Mouse (Mus musculus): Measurements from ENCODE around the gene 9230104L09Rik. TPM values are rescaled to one million over a fixed set of nuclear protein-coding genes. Genes with fewer than 3 reads are reported as not detected.

9230104L09Rik gene
- total RNA-seq, 4 experiments from 2014 or later, result not detected

DNA sequence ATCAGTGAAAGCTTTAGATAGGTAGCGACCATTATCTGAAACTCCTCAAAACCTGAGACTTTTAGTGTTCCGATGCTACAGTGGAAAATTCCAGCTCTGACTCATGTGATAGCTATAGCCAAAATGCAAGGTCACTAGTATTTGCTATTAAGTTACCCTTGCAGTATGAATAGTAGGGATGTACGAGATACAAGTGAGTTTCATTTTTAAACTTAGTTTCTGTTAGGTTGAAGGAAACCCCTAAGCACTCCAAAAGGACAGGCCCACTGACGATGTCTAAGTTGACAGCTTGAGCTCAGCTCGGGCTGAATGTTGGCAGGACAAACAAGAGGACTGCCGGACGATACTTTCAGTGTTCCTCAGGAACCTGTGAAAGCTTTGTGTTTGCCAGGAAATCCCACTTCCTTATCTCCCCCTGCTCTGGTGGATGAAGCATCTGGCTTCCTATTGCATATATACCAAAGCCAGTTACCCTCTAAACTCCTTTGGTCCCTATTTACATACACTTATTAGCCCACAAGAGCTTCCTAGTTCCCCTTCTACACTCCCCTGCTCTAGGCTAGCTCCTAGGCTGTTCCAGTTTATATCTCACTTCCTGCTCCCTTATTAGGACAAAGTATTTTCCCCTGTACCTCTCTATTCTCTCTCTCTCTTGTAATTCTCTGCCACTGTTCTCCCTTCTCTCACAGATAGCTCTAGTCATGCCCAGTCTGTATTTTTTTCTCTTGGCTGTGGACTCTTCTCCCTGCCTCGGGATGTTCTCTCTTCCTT lies 8.0 kb downstream of the 9230104L09Rik start:
- no peak for DNase-seq (ENCODE audit: low spot score in 2 of 2)

GRCm38 (mm10) chr2:148851116-148851906 lies 13.5 kb downstream of the 9230104L09Rik start:
- peak; percentile 63 to 70 for DNase-seq (ENCODE audit: low spot score in 2 of 2)

DNA sequence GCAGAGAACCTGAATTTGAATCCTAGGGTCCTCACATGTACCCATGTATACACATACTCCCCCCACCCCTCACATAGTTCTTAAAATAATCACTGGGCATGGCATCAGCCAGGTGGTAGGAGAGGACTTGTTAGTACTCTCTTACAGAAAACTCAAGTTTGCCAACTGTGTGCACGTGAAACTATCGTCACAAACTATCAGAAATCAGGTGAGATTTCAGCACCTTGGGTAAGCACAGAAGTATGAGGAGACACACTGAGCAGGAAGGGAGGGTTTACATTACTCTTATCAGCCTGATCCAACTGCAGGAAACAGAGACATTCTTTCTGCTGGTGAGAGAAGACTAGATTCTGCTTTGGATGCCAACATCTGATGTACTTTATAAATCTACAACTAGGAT lies 25.6 kb downstream of the 9230104L09Rik start:
- no peak for DNase-seq (ENCODE audit: low spot score in 2 of 2)

DNA sequence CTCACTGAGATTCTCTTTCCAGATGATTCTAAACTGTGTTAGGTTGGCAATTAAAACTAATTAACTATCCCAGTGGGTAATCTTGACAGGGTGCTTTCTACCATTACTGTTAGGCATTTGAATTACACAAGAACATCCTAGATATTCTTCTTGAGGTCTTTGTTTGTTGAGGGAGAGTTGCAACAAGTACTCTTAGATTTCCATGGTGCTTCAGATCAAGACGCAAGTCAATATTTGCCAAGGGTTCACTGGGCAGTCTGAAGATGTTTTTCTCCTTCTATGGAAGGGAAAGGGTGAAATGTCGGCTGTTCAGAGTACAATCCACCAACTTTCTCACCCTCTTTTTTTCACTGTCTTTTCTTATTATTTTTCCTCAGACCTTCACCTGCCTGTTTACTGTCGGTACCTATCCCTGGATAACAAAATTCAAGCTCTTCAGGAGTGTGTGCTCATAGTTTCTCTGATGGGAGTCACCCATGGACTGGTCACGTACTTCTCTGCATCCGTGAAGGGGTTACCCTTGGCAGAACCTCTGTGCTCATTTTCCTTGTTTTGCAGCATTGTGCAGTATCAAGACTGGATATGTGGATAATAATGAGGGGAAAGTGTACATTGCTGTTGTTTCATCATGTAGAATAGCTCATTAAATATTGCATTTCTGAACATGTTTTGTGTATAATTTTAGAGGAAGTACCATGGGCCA lies 26.6 kb downstream of the 9230104L09Rik start:
- no peak for DNase-seq (ENCODE audit: low spot score in 2 of 2)

- no peak for DNase-seq (ENCODE audit: low spot score in 2 of 2)
Measured at GRCm38 (mm10) chr2:148834912-148835311, 29.9 kb downstream of the 9230104L09Rik start, which contains the start of gene Cst9. Gene Cst9 (plus strand): TSS chr2:148835147.

DNA sequence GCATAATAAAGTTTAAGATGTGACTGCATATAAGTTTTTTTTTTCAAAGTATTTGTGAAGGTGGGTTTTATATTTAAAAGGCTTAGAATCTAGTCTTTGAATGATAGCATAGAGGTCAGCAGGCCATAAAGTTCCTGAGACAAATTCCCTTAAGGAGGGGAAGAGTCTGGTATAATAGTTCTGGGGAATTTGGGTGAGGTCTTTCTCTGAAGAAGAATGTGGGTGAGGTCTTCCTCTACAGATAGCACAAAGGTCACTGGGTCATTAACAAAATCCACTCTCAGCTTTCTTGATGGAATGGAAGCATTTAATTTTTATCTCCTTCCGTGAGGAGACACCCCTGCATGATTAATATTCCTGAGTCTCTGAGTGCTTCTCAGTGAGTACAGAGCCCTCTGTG lies 38.9 kb downstream of the 9230104L09Rik start:
- DNase-seq (ENCODE audit: low spot score in 2 of 2), result no peak

DNA sequence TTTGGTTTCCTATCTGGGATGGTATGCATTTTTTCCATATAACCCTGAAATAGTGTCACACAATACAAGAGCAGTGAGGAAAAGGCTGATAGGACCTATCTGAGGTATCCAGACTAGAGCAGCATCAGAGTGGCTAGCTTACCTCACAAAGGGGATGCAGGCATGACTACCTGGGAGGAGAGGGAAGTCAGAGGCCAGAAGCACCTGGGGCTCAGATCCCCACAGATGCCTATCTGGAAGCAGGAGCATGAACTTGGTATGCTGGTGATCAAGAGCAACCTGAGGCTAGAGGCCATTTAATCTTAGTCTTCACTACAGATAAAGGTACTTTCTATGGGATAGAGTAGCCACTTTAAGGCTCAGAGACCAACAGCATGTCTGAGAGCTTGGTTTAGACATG lies 44.9 kb downstream of the 9230104L09Rik start, which contains the start of gene Cst13:
Gene Cst13, plus strand, starts transcription at position 173 of the 400 bp plus-strand sequence.
- DNase-seq (ENCODE audit: low spot score in 2 of 2), result no peak

DNA sequence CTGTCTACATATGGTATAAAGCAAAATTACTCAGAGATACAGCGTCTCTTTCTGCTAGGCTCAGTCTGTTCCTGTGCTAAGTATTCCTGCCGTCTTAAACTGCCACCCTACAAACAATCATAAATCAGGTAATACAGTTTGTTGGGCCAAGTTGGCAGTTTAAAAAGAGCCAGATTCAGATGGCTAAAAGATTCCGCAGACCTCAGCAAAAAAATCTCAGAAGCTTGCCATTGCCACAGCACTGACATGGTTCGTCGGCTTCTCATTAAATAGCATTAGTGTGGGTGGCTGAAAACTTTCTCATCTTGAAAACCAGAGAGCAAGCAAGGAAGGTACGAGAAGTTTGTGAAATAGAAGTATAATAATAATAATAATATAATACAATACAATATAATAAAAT lies 58.1 kb downstream of the 9230104L09Rik start:
- DNase-seq (ENCODE audit: low spot score in 2 of 2), result no peak

DNA sequence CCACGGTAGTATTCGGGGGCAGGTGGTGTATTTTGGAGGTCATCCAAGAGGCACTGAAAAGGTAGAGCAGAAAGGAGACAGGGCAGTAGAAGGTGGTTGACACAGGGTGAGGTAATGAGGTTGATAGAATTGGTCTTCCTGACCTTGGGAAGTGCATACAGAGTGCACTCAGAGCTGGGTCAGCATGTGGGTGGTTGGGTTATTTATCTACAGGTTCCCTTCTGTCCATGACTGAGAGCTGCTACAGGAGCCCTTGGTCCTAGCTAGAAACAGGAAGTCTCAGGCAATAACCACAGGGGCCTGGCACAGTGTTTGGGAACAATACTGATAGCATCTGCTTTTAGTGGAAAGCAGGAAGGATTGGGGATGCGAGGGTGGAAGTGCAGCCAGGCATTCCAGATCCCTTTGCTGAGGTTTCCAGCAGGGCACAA lies 63.3 kb downstream of the 9230104L09Rik start:
- DNase-seq (ENCODE audit: low spot score in 2 of 2), result no peak

DNA sequence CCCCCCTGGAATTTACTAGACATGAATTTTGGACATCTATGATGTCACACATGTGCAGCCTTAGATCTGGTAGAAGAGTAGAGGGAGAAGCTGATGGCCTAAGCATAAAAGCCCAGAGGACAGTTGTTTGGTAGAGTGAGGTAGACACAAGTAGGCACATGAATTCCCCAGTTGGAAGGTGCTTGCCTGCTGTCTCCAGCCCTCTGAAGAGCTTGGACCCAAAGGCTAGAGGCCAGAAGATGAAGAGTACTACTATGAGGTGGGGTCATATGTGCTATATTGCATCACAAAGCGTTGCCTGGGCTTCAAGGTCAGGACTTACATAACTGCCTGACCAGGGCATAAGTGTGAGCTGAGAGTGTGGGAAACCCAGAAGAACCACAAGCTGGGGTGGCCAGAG lies 66.4 kb downstream of the 9230104L09Rik start, which contains the start of gene Cst8:
Gene Cst8, plus strand, starts transcription at position 301 of the 400 bp plus-strand sequence.
- no peak for DNase-seq (ENCODE audit: low spot score in 2 of 2)

Other genes with a start within 250 kb of the 9230104L09Rik start
- 10 to 100 TPM; 10.7 to 13.1 (median 11.9) TPM for gene Nxt1, start 192.4 kb downstream of the 9230104L09Rik start, total RNA-seq (2022)
- 10 to 100 TPM; 26.8 to 30.6 (median 29.2) TPM for gene Gzf1, start 184.0 kb downstream of the 9230104L09Rik start, total RNA-seq (2022)
- 100 to 1,000 TPM; 311 to 359 (median 347) TPM for gene Napb, start 132.6 kb downstream of the 9230104L09Rik start, total RNA-seq (2022)
- gene Cstl1, start 114.7 kb downstream of the 9230104L09Rik start, total RNA-seq (2022), result under 1 TPM in 1 of 4 experiments, not detected in 3; 0.78 TPM
- gene Cst11, start 93.5 kb downstream of the 9230104L09Rik start, total RNA-seq (2022), result not detected
- not detected for gene 8030411F24Rik, start 83.0 kb downstream of the 9230104L09Rik start, total RNA-seq (2022)
- 1 to 10 TPM; 4.9 to 9.9 (median 7.6) TPM for gene Cst12, start 75.7 kb downstream of the 9230104L09Rik start, total RNA-seq (2022)
- gene Cst8, start 66.3 kb downstream of the 9230104L09Rik start, total RNA-seq (2022), result not detected
- gene Cst13, start 45.0 kb downstream of the 9230104L09Rik start, total RNA-seq (2022), result not detected
- not detected for gene Cst9, start 29.9 kb downstream of the 9230104L09Rik start, total RNA-seq (2022)
- 1,000 to 10,000 TPM; 2,002 to 3,250 (median 2,603) TPM for gene Cst3, start 10.7 kb upstream of the 9230104L09Rik start, total RNA-seq (2022)
- gene Gm1330, start 138.2 kb upstream of the 9230104L09Rik start, total RNA-seq (2022), result not detected
- not detected for gene Gm10750, start 152.2 kb upstream of the 9230104L09Rik start, total RNA-seq (2022)